Mouse (Mus musculus) spleen, adult 2 months (tissue): ENCODE measurements around the gene Slc22a23. TPM values are rescaled to one million over a fixed set of nuclear protein-coding genes. Genes with fewer than 3 reads are reported as not detected.

Experiments used
- DNase-seq, 2 experiments: peaks; one replicate each; pipeline versions ENCODE4 v3.0.0 to v3.0.0-alpha.2; 2012 to 2021; ENCODE audit warnings: low spot score in 2 of 2, low read depth in 1 of 2
- H3K27ac ChIP-seq: fragments of 200-500 bp; 2 replicates; pipeline ENCODE4 v1.5.1; 2012; ENCODE audit warnings: low read length, inconsistent platforms; ENCODE audit not compliant: insufficient read depth
- H3K27me3 ChIP-seq: fragments of 200-500 bp; 2 replicates; pipeline ENCODE4 v1.6.1; 2012; ENCODE audit warnings: mild to moderate bottlenecking, moderate library complexity, low read length, inconsistent platforms; ENCODE audit not compliant: control insufficient read depth, insufficient read depth
- H3K36me3 ChIP-seq: fragments of 200-500 bp; 2 replicates; pipeline ENCODE4 v1.6.1; 2012; ENCODE audit warnings: mild to moderate bottlenecking, low read length, inconsistent platforms; ENCODE audit not compliant: control insufficient read depth, insufficient read depth
- H3K4me1 ChIP-seq: fragments of 200-500 bp; 2 replicates; pipeline ENCODE4 v1.6.1; 2011; ENCODE audit warnings: inconsistent platforms; ENCODE audit not compliant: control insufficient read depth, insufficient read depth, insufficient read length
- H3K4me3 ChIP-seq: fragments of 200-500 bp; 2 replicates; pipeline ENCODE4 v1.5.1; 2011; ENCODE audit warnings: mild to moderate bottlenecking, inconsistent platforms; ENCODE audit not compliant: insufficient read depth, insufficient read length; ENCODE audit errors: extremely low read depth
- CTCF ChIP-seq: fragments of 200-500 bp; IDR thresholded peaks from 2 replicates; pipeline ENCODE4 v1.5.1; 2011; ENCODE audit warnings: mild to moderate bottlenecking, inconsistent platforms; ENCODE audit not compliant: insufficient read depth, insufficient read length, insufficient replicate concordance; ENCODE audit errors: extremely low read depth
- POLR2A ChIP-seq: fragments of 200-500 bp; IDR thresholded peaks from 2 replicates; pipeline ENCODE4 v1.6.1; 2011; ENCODE audit warnings: low read depth, low read length, inconsistent platforms
- WGBS: fragments of 180-500 bp; shearing (Covaris S2); methylation state at CpG from one replicate; pipeline ENCODE4 v1.1.7; 2018; 5-methylcytosine and 5-hydroxymethylcytosine counted together
- polyA plus RNA-seq: library from polyadenylated mRNA; depleted of rRNA; stranded (reverse); fragments of >200 nt; gene quantifications from 2 replicates; pipeline ENCODE4 v1.2.3, GENCODE M21; 2012

Slc22a23 gene
- polyA plus RNA-seq, 1 experiment, result 10.0 TPM

GRCm38 (mm10) chr13:34157596-34158157 is 187.3 kb downstream of the Slc22a23 start:
- DNase-seq, result no peak
- no peak for TF ChIP-seq CTCF
- TF ChIP-seq POLR2A, result no peak
- WGBS, result 96% methylated on average over 3 of the region's 3 CpGs

GRCm38 (mm10) chr13:34156840-34157185 is 188.2 kb downstream of the Slc22a23 start:
- Histone ChIP-seq H3K36me3 (no peaks in the 10 kb centered on the region), H3K27me3 (no peaks in the 10 kb centered on the region), H3K27ac (no peak overlapping the region), H3K4me3 (no peak overlapping the region), H3K4me1 (no peaks in the 10 kb centered on the region)
- DNase-seq, result no peak
- TF ChIP-seq POLR2A (no peak), CTCF (no peak)
- whole genome bisulfite sequencing, result 91% methylated on average over 2 of the region's 2 CpGs

More at GRCm38 (mm10) chr13:34157596-34158157, 187.3 kb downstream of the Slc22a23 start:
- Histone ChIP-seq H3K4me1 (peaks cover 3% of the 10 kb centered on the region; the same call in 1 of the 2 replicates), H3K4me3 (no peak overlapping the region), H3K27me3 (no peaks in the 10 kb centered on the region), H3K27ac (no peak overlapping the region), H3K36me3 (no peaks in the 10 kb centered on the region)

- no peak for DNase-seq
- Histone ChIP-seq H3K4me3 (no peak overlapping the region), H3K36me3 (no peaks in the 10 kb centered on the region), H3K27me3 (no peaks in the 10 kb centered on the region), H3K27ac (no peak overlapping the region), H3K4me1 (no peaks in the 10 kb centered on the region)
- no peak for TF ChIP-seq POLR2A
- TF ChIP-seq CTCF, result no peak
- WGBS, result 81% methylated on average over 8 of the region's 8 CpGs
Measured at GRCm38 (mm10) chr13:34156133-34156839, 188.7 kb downstream of the Slc22a23 start.

GRCm38 (mm10) chr13:34154931-34155272 is 190.1 kb downstream of the Slc22a23 start:
- H3K27ac ChIP-seq, result no peak overlapping the region
- peak overlapping the region; percentile 36; the same call in 1 of the 2 replicates for H3K4me3 ChIP-seq
- no peaks in the 10 kb centered on the region for H3K27me3 ChIP-seq
- no peaks in the 10 kb centered on the region for H3K36me3 ChIP-seq
- DNase-seq, result peak; percentile 52 to 58
- WGBS, result 23% methylated on average over 3 of the region's 3 CpGs
- TF ChIP-seq CTCF (peak; percentile 34; the same call in 1 of the 2 replicates), POLR2A (no peak)
- H3K4me1 ChIP-seq, result no peaks in the 10 kb centered on the region

GRCm38 (mm10) chr13:34154217-34154930 is 190.6 kb downstream of the Slc22a23 start:
- no peaks in the 10 kb centered on the region for H3K4me1 ChIP-seq

GRCm38 (mm10) chr13:34153254-34154011 is 191.5 kb downstream of the Slc22a23 start:
- WGBS, result 84% methylated on average over 5 of the region's 5 CpGs
- no peaks in the 10 kb centered on the region for H3K27me3 ChIP-seq
- no peak overlapping the region for H3K4me3 ChIP-seq
- no peak overlapping the region for H3K27ac ChIP-seq
- DNase-seq, result no peak
- no peak for TF ChIP-seq POLR2A
- TF ChIP-seq CTCF, result no peak
- no peaks in the 10 kb centered on the region for H3K36me3 ChIP-seq
- no peaks in the 10 kb centered on the region; the same call in 1 of the 2 replicates for H3K4me1 ChIP-seq

More at GRCm38 (mm10) chr13:34154217-34154930, 190.6 kb downstream of the Slc22a23 start:
- Histone ChIP-seq H3K4me3 (peak overlapping the region; percentile 36; the same call in 1 of the 2 replicates), H3K36me3 (no peaks in the 10 kb centered on the region), H3K27ac (no peak overlapping the region), H3K27me3 (no peaks in the 10 kb centered on the region)
- peak; percentile 50 to 61 for DNase-seq
- 36% methylated on average over 13 of the region's 13 CpGs for WGBS
- TF ChIP-seq CTCF, result peak; percentile 55; the same call in 1 of the 2 replicates
- TF ChIP-seq POLR2A, result no peak
